Mouse (Mus musculus) liver, embryonic 14.5 days (tissue): ENCODE measurements around the gene Fras1.

Experiments used
- CTCF ChIP-seq: IDR thresholded peaks from 2 replicates; pipeline ENCODE4 v1.5.1; 2016; ENCODE audit warnings: antibody characterized with exemption, low read depth, control low read depth
- EP300 ChIP-seq: IDR thresholded peaks from 2 replicates; pipeline ENCODE4 v1.6.1; 2016; ENCODE audit warnings: antibody characterized with exemption, low read depth

GRCm38 (mm10) chr5:96344983-96345382, 28.8 kb upstream of the Fras1 start:
- TF ChIP-seq CTCF, result no peak
- no peak for TF ChIP-seq EP300
